21 mouse cellular contexts compared by ENCODE assay signal in genomic region chr4:39765586-39765985, GRCm38 (mm10).
"Had no signal": no experiment of that assay in that cellular context is flagged by ENCODE, and none has a peak within 500 bp of the region (broad histone marks: within the 10 kb centered on the region; RNA-seq: fewer than 3 reads in every experiment).

No protein-coding gene starts in this region.

- H3K4me3 ChIP-seq: limb, embryonic 13.5 days; liver, embryonic 13.5 days; lung, embryonic 15.5 days; midbrain, embryonic 12.5 days; midbrain, embryonic 15.5 days; neural tube, embryonic 12.5 days; neural tube, embryonic 15.5 days; stomach, embryonic 15.5 days had no signal

- H3K4me2 ChIP-seq: limb, embryonic 13.5 days; liver, embryonic 13.5 days; lung, embryonic 15.5 days; midbrain, embryonic 12.5 days; midbrain, embryonic 15.5 days; neural tube, embryonic 12.5 days; neural tube, embryonic 15.5 days; stomach, embryonic 15.5 days had no signal

- H3K36me3 ChIP-seq: limb, embryonic 13.5 days; liver, embryonic 13.5 days; lung, embryonic 15.5 days; midbrain, embryonic 12.5 days; midbrain, embryonic 15.5 days; neural tube, embryonic 12.5 days; neural tube, embryonic 15.5 days; stomach, embryonic 15.5 days had no signal

- DNase-seq: kidney, adult 18-20 months; kidney, adult 9 months; kidney, postnatal 36 days; layer of hippocampus, adult 9-11 months; left cerebral cortex, postnatal 4 days; liver, embryonic 13.5 days; lung, postnatal 14 days; retina, postnatal 1 day; right cerebral cortex, postnatal 25 days; spleen, adult 18-20 months; thymus, postnatal 25 days had no signal

- H3K27ac ChIP-seq: limb, embryonic 13.5 days; liver, embryonic 13.5 days; lung, embryonic 15.5 days; macrophage; midbrain, embryonic 12.5 days; midbrain, embryonic 15.5 days; neural tube, embryonic 12.5 days; neural tube, embryonic 15.5 days; stomach, embryonic 15.5 days had no signal

- H3K9ac ChIP-seq: limb, embryonic 13.5 days; liver, embryonic 13.5 days; lung, embryonic 15.5 days; midbrain, embryonic 12.5 days; midbrain, embryonic 15.5 days; neural tube, embryonic 12.5 days; neural tube, embryonic 15.5 days; stomach, embryonic 15.5 days had no signal

- ATAC-seq: inflammation-experienced regulatory T-cells, adult 6 months; intestine, embryonic 16.5 days; midbrain, embryonic 15.5 days had no signal

- H3K27me3 ChIP-seq: limb, embryonic 13.5 days; liver, embryonic 13.5 days; lung, embryonic 15.5 days; midbrain, embryonic 12.5 days; midbrain, embryonic 15.5 days; neural tube, embryonic 12.5 days; neural tube, embryonic 15.5 days; stomach, embryonic 15.5 days had no signal

- H3K9me3 ChIP-seq: liver, embryonic 13.5 days; lung, embryonic 15.5 days had no signal

- H3K4me1 ChIP-seq: limb, embryonic 13.5 days; liver, embryonic 13.5 days; lung, embryonic 15.5 days; midbrain, embryonic 12.5 days; midbrain, embryonic 15.5 days; neural tube, embryonic 12.5 days; neural tube, embryonic 15.5 days; stomach, embryonic 15.5 days had no signal
